Mouse (Mus musculus) v-Abl transformed pro-B cells (cell line): Measurements from ENCODE around the gene Olfr331.
"Not testable (repeated sequence)": the region's sequence is repeated elsewhere in the genome, so short reads cannot be mapped to it uniquely, and the experiment has no call there.

Experiments
- in situ Hi-C, 2 experiments: fragments of 400-800 bp; cut with MboI; formaldehyde crosslinking; loops; one replicate each; pipeline ENCODE4 v1.15.1; 2025; ENCODE audit not compliant: unreplicated experiment in 2 of 2

Gene Olfr331

DNA sequence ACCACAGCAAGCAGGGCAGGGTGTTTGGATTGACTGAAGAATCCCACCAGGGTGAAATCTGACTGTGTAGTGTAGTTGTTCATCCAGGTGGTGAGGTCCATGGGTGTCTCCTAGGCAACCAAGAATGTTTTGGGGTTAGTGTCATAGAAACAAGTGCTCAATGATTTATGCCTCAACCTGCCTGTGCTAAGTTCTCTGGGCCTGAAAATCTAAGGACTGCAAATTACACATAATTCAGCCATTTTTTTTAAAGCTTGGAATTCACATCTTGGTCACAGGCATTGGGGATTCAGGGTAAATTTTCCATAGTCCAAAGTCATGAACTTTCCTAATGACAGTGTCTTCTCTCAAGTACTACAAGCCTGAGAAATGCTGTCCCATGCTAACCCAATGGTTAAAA is at the start of gene Olfr331:
Gene Olfr331, minus strand, starts transcription at position 101 of the 400 bp plus-strand sequence.
- in situ Hi-C loops: not testable (repeated sequence)

DNA sequence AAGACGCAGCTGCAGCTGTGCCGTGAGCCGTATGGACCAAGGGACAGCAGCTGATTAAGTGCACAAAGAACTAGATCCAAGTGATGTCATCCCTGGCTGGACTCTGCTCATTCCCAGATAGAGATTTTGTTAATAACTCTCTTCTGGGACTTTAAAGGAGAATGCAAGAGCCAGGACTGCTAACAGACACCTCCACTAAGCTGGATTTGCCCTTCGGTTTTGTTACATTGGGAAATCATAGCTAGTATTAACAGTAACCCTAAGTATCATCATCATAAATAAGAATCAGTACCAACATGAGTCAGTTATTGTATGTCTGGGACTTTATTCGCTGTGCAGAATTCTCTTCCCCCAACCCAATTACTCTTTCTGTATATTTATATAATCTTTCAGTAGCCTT is 44.0 kb upstream of the Olfr331 start, which contains the start of gene Olfr329-ps:
Gene Olfr329-ps, minus strand, starts transcription at position 101 of the 400 bp plus-strand sequence.
- in situ Hi-C loops: no loop called here

- in situ Hi-C loops: not testable (repeated sequence)
These were observed 32.4 kb upstream of the Olfr331 start, which contains the start of gene Olfr330 for GRCm38 (mm10) chr11:58534736-58535135. Gene Olfr330 (minus strand): TSS chr11:58534836.

- in situ Hi-C loops: not testable (repeated sequence)
These were observed 17.4 kb upstream of the Olfr331 start for GRCm38 (mm10) chr11:58519756-58520155.

- in situ Hi-C loops: not testable (repeated sequence)
These were observed 16.5 kb upstream of the Olfr331 start for GRCm38 (mm10) chr11:58518916-58519315.

DNA sequence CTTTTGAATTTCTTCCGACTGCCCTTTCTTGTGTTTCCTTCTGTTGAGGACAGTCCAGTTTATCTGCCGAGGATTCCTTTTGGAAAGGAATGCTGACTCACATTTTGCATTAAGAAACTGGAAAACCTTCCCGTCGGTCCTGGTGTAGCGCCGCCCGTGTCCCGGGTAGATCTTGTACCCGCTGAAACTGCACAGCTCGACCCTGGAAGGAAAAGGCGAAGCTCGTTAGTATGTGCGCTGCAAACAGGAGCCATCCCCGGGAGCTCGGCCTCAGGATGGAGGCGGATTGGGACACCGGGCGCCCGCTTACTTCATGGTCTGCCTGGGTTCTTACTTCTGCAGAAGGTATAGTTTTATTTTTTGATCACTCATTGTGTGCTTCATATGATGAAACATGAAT is 6.7 kb upstream of the Olfr331 start:
- in situ Hi-C loops: not testable (repeated sequence)

GRCm38 (mm10) chr11:58499290-58499689 is 3.1 kb downstream of the Olfr331 start:
- in situ Hi-C loops: no loop called here

GRCm38 (mm10) chr11:58498761-58499160 is 3.6 kb downstream of the Olfr331 start:
- in situ Hi-C loops: no loop called here

GRCm38 (mm10) chr11:58492455-58492854 is 9.9 kb downstream of the Olfr331 start, which contains the start of gene Olfr332:
Gene Olfr332 (minus strand): TSS chr11:58492555.
- in situ Hi-C loops: no loop called here

GRCm38 (mm10) chr11:58462170-58462569 is 40.2 kb downstream of the Olfr331 start, which contains the start of gene Olfr30:
Gene Olfr30 (minus strand): TSS chr11:58462270.
- in situ Hi-C loops: no loop called here

DNA sequence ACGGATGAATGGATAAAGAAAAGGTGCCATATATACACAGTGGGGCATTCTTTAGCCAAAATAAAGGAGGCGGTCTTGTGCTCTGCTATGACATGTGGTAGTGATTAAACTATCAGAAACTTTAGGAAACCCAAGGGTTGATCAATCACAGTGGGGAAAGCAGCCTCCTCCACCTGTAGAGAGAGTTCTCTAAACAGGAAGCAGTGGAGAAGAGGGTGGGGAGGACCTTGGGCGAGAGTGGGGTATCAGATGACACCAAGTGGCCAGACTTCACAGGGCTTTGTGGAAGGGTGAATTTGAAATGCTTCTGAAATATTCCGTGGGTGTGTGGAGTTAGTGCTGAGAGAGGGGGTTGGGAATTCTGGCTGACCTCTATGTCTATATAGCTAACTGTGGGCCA is 48.8 kb downstream of the Olfr331 start:
- in situ Hi-C loops: no loop called here

DNA sequence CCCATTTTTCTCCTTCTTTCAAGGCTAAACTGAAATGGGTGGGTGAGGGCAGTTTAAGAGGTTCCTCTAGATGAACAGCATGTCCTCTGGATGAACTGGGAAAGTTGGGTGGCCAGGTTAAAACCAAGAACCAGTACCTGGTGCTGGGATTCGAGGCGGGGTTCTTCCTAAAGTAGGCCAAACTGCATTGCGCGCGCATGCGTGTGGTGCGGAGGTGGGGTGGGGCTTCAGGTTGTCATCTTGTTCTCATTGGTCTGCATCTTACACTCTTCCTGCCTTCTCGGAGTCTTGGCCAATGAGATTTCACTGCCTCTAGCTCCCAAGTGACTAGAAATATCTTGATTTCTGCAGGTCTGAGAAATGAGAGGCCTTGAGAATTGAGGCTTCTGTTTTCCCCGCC is 49.6 kb downstream of the Olfr331 start, which contains the start of gene Lypd9:
Gene Lypd9, minus strand, starts transcription at position 165 of the 400 bp plus-strand sequence.
- in situ Hi-C loops: no loop called here
